Mouse (Mus musculus) adrenal gland (tissue): Measurements from ENCODE around the gene Zbtb20.
"Not testable (repeated sequence)": the region's sequence is repeated elsewhere in the genome, so short reads cannot be mapped to it uniquely, and the experiment has no call there.

Experiments used
- intact Hi-C: fragments of 180-260 bp; cut with DNase I; formaldehyde crosslinking; loops from one replicate; pipeline ENCODE4 v1.15.1; 2025

Zbtb20 gene

DNA sequence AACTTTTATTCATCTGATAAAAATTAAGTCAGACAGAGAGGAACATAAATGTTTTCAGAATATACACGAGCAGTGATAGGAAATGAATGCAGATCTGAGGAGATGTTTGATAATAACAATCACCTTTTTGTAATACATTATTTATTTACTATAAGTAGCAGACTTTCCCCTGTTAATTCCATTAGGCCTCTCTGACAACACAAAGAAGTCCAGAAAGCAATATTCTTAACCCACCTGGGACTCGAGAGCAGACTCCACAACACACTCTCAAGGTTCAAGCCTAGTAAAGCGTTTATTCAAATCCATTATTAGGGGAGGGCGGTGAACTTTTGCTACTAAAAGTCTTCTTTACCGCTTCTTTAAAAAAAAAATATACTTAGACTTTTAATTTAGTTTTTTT lies 33.2 kb downstream of the Zbtb20 start:
- intact Hi-C loops: no loop called here

DNA sequence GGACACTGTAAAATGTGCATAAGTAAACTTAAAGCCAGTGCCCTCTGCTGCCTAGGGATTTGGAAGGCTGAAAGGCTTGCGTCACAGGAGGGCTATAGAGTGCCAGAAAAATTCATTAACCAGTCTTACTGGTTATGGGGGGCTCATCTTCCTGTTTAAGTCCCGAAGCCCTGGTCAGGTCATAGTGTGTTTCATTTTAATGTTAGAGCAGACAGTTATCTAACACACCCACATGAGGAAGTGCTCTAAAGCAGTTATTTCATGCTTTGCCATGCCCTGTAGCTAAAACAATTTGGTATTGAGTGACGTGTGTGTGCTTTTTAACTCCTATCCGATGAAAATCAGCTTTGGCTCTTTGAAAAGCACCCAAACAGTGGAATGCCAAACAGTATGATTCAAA lies 34.3 kb downstream of the Zbtb20 start:
- intact Hi-C loops: loop anchor here (5.0 to 10.0 kb wide), 3 partner anchors 33 to 255 kb away; partner anchors contain the start of gene Zbtb20

DNA sequence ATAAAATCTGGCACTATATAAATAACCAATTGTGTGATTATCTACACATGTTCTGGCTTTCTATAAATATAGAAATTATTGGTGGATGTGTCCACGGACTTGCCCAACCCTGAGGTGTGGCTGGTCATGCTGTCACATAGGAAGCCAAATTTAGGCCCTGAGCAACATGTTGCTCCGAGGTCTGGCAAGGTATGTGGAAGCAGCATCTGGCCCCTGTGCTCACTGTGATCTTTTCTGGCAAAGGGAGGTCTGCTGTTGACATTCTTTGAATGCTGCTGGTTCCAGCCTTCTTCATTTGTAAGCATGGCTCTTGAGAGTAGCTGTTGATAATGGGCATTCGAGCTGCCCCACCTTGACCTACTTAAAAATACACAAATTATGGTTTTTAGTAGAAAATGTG lies 35.0 kb downstream of the Zbtb20 start:
- intact Hi-C loops: loop anchor here (5.0 to 10.0 kb wide), 3 partner anchors 33 to 254 kb away; partner anchors contain the start of gene Zbtb20

DNA sequence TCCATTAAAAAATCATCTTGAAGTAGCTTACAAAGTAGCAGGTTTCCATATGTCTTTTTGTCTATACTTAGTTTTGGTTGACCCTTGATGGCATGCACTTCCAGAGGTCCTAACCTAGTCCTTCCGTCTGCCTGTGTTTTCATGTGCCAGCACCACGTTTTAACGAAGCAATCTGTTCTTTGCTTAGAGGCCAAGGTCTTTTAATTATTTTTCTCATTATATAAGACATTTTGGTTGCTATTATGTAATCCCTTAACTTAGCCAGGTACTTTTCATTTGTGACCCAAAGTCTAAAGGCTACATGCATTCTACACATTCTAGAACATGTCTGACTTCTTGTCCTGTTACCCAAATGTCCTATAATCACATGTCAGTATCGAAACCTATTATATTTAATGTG lies 35.6 kb downstream of the Zbtb20 start:
- intact Hi-C loops: loop anchor here (5.0 to 10.0 kb wide), 3 partner anchors 34 to 253 kb away; partner anchors contain the start of gene Zbtb20

DNA sequence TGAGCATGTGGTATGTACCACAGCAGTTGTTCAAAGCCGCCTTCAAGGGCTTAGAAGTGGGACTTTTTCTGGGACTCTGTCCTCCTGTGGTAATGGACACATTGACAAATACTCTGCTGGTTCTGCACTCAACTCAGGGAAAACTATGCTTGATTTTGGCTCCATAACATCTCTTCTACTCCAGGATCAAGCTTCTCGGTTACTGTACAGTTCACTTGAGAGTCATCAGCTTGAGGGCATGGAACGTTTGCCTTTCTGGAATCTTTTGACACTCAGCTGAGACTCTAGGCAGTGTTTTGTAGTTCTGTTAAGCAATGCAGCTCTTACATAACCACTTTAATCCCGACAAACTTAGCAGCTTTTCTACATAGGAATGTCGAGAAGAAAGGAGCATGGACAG lies 36.1 kb downstream of the Zbtb20 start:
- intact Hi-C loops: loop anchor here (5.0 to 10.0 kb wide), 3 partner anchors 35 to 253 kb away; partner anchors contain the start of gene Zbtb20

DNA sequence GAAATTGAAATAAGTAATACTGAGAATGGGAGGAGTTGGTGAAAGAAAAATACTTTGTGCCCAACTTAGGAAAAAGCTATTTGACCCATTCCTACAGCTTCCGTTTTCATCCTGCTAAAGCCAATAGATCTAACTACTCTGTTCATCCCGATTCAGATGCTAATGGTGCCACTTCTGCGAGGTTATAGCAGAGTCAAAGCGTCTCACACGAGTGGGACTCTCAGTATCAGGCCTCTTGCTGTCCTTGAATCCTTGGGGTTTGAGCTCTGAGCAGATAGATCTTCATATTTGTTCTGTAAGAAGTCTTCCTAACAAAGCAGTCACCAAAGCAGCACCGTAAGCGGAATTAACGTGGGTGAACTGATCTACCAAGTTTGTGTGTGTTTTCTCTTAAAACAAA lies 37.6 kb downstream of the Zbtb20 start:
- intact Hi-C loops: loop anchor here (5.0 to 10.0 kb wide), 3 partner anchors 36 to 252 kb away; partner anchors contain the start of gene Zbtb20

DNA sequence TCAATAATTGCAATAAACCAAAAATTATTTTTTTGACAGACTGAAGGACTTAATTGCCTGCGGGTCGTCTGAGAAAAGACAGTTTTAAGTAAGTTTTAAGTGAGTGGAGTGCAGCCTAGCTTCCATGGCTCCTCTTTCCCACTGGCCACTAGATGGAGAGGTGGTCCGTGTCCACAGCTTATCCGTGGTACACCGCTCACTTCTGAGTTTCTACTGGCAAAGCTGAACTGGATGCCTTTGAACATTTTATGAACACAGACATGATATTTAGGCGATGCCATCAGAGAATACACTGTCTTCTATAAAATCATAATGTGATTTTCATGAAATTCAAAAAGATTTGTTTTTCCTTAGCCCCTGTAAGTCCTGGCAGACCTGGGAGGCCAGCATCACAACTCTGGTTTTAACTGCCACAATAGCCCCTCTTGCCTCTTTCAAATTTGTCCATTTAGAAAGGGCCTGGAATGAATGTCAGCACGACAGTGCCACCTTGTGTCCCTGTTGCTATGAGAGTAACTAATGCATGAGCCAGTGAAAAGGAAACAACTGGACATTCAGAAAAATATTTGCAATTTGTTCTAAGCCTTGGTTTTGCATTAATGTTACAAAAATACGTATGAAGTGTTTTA lies 38.9 kb downstream of the Zbtb20 start:
- intact Hi-C loops: loop anchor here (5.0 to 10.0 kb wide), 3 partner anchors 37 to 250 kb away; partner anchors contain the start of gene Zbtb20

DNA sequence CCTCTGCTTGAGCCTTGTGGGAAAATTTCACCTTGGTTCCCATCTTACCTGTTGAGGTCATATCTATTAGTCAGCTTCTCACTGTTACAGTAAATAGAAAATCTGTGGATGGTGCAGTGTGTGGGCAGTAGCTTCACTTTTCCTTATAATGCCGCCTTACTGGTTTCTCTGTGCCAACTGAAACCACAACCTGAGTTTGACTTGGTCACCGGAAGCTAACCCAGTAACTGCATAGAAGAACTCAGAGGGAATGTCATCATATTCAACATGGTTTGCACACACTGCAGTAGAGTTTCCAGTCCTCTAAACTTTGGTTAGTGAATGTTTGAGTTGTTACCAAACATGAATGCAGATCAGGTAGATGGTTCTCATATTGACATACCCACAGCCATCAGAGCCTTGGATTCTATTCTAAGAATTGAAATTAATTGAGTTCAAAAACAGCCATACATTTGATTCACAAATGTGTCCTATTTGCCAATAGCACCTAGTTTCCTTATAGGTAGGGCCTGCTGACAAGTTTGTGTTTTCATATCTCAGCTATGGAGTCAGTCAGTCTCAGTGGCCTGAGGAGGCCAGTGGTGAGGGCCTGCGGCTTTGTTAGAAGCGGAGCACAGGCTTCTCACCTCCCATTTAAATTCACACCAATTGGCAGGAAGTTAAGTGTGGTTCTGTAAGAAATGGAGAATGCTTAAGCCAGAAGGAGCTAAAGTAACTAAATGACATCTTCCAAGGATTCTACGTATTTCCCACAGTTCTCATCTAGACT lies 44.5 kb downstream of the Zbtb20 start:
- intact Hi-C loops: loop anchor here (10.0 kb wide), 1 partner anchor 245 kb away; no protein-coding TSS in a partner anchor

DNA sequence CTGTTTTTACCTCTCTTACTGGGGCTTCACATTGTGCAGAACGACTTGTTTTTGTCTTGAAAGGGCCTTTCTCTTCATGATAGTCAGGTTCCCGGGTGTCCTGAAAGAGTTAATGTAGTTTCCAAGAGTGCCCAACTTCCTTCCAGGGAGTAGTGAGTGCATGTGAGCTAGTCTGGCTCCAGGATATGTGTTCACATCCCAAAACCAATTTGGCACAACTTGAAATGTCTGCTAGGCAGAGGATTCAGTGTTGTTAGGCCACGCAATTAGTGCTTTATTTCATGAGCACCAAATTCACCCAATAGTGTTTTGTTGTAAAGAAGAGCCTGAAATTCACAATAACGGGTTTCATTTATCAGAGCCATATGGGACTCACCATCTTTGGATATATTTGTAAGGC lies 45.8 kb downstream of the Zbtb20 start:
- intact Hi-C loops: no loop called here

DNA sequence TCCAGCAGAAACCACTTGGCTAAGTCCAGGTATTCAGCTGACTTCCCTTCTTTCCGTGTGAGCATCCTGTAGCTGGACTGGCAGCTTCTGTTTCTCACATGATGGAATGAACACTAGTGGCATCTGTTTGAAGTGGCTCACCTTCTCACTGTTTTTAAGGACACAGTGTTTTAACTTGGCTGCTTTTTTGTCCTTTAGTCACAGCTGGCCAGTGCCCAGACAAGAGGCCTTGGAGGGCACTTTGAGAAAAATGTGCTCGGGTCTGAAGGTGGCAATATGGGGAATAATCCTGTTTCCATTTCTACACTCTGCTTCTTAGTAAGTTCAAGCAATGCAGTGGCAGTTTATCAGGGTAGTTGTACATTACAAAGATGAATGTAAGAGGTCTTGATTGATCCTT lies 62.5 kb downstream of the Zbtb20 start:
- intact Hi-C loops: no loop called here

DNA sequence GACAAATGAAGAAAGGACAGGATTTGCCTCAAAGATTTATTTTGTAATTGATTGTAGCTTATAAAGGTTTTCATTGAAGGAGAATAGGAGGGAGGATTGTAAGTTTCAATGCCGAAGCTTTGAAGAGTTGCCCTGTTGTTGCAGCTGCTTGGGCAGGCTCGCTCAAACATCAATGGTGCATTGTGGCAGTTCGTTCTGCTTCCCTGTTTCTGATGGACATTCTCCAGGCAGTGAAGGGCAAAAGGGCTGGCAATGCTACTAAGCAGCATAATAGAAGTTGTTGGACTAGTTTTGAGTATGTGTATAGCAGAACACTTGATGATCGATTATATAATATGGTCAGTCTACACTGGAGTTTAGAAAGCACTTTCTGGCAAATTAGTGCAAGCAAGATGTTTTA lies 71.3 kb downstream of the Zbtb20 start:
- intact Hi-C loops: no loop called here

DNA sequence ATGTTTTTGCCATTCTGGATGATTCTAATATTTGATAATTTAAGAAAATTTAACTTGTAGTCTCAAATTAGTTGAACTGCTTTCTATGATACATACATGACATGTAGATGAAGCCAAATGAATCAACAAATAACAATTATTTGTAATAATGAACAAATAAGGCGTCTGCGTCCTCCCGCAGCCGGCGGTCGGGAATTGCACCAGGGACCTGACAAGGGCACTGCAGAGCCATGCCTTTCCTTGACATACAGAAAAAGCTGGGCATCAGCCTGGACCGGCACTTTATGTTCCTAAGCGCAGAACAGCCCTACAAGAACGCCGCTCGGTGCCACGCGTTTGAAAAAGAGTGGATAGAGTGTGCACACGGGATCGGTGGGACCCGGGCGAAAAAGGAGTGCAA lies 79.7 kb downstream of the Zbtb20 start:
- intact Hi-C loops: not testable (repeated sequence)

DNA sequence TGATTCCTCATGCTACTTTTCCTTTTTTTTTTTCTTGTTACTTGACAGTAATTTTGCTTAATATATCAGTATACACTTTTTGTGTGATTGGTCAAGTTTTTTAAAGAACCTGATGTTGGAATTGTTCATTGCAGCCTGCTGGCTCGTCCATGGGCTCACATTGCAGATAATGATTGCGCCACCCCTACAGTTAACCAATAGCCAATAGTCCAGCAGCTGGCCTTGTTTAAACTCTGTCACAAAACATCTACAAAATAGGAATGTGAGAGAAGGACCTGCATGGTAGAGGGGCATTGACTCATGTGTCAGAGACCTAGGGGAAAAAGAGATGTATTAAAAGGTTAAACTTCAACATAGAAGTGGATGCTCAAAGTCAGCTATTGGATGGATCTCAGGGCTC lies 97.2 kb downstream of the Zbtb20 start:
- intact Hi-C loops: no loop called here

DNA sequence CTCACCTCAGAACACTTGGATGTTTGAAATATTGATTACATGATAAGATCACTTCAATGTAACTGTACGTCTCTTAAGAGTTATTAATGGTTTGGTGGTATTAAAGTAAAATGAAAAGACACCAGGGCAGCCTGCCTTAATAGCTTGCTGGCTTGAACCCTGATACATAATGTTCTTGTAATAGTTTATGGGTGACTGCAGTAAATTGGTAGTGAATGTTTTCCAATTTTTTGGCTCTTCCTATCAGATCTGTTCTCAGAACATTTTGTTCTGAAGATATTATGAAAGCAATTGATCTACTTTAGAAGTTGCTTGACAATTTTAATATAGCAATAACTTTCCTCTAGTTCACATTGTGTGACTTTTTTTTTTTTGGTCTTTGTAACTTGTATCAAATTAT lies 123.2 kb downstream of the Zbtb20 start:
- intact Hi-C loops: no loop called here

DNA sequence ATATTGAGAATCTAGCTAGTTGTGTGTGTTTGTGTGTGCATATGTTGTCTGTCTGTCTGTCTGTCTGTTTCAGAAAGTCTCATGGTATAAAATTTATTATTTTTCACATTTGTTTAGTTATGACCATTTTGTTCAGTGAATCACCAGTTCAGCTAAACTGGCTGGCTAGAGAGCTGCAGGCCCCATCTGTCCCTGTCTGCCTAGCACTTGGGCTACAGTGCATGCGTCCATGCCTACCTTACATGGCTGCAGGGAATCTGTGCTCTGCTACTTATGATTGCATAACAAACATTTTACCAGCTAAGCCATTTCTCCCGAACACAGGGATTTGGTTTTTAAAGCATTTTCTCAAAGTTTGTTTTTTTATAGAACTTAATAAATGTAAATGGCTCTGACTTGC lies 150.7 kb downstream of the Zbtb20 start:
- intact Hi-C loops: no loop called here

DNA sequence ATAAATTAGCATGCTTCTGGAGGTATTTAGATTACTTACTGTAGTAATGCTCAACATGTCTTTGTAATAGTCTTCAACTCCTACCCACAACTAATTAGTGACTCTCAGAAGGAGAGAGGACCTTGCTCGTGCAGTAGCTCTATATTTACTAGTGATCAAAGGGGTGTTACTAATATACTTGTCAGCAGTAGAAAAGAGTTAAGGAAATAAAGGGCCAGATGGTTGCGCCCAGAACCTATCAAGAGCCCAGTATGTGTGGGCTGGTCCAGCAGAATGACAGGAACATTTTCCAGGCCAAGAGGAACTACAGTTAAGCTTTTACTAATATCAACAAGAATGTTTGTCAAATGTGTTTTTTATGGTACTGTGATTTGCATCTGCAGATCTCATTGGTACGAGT lies 153.6 kb downstream of the Zbtb20 start:
- intact Hi-C loops: no loop called here

DNA sequence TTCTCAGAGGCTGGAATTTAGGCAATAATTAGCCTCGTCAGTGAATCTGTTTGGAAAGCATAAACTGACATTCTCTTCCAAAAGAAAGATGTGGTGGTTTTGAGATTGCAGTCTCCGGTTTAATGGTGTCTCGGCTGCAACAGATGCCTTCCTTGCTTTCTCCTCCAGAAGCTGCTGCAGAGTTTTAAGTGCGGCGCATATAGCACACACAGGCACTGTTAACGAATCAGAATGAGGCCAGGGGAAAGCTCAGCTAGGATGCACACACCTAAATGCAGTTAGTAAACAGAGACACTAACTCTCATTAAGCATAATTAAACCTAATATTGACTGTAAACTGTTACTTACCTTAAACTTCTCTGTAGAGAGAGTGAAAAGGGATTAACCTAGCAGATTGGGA lies 160.0 kb downstream of the Zbtb20 start:
- intact Hi-C loops: no loop called here

DNA sequence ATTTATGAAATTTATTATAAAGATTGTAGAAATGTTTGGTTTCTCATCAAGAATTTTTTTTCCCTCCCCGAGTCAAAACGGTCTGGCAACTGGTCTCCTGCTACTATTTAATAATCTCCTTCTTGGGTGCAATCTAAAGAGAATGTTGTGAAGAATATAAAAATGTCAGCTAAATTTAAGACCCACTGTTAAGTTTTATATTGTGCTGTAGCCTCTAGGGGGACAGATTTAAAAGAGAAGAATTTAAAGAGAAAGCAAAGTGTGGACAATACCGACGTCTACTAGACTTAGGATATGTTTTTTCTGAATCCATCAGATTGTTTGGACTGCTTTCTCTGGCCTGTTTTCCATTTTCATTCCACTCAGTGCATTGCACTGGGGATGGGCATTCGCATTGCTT lies 160.8 kb downstream of the Zbtb20 start:
- intact Hi-C loops: no loop called here

DNA sequence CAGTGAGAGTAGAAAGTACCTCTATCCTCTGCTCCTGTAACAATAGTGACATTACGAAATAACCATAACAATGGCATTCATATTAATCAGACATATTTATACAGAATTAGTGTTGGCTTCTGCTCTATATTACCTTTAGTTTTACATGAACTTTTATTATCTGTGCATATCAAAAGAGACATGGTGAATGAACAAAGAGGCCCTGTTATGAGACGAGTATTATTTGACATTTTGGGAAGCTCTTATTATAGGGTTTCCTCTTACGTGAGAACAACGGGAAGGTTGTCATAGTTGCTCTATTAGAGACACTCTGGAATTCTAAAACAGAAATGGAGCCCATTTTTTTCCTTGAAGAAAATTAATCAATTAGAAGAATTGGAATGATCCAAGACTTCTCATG lies 161.6 kb downstream of the Zbtb20 start:
- intact Hi-C loops: no loop called here

DNA sequence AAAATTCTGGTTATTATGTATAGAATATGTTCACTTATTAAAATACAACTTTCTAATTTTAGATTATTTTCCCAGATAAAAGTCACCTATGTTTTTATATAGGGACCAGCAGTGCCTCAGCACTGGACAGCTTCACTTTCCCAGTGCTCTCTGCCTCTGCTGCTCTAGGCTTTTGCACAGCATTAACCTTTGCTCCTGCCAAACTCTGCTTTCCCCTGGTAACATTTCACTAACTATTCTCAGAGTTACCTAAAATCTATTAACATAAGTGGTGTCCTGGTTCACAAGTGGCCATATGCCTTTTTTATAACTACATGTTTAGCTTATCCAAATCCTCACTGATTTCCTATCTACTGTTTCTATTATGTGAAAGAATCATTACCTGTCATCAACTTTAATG lies 169.9 kb downstream of the Zbtb20 start:
- intact Hi-C loops: no loop called here

DNA sequence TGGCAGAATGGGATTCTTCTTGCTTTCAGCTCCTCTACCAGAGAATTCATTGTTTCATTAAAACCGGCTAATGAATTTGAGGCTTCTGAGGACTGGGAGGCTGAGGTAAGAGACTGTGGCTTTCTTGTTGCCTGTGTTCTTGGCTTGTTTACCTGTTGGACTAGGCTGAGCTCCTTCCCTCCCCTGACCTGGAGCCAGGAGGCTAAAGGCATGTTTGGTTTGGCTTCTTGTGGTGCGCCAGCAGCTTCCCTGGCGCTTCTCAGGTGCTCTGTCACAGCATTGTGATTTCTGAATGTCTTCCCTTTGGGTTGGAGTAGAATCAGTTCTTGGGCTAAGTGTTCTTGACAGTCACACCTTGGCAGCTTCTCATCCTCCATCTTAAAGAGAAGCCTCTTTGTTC lies 171.0 kb downstream of the Zbtb20 start:
- intact Hi-C loops: no loop called here

DNA sequence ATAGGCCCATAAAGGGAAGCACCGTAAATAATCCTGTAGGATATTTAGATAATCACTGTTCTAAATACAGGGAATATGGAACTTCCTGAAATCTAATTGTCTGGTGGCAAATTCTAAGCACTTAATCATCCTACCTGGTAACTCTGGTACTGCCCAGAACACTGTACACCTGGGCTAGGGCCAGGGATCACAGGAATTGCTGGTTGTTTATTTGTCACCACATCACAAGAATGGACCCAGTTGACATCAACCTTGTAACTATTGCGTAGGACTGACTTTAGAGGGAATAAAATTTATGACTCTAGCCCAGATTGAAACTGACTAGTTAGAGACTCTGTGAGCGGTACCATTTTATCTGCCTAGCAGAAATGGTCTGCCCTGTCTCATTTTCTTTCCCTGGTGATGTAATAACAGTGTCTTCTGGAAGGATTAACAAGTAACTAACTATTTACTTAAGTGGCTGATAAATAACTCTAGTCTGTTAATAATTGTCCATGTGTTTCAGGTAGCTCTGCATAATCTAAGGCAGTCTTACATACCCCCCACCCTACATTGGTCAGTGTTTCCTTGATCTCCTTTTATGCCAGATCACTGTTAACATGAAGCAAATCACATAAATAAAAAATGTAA lies 194.1 kb downstream of the Zbtb20 start:
- intact Hi-C loops: no loop called here
